10 mouse cellular contexts compared by ENCODE assay signal in the genomic region with DNA sequence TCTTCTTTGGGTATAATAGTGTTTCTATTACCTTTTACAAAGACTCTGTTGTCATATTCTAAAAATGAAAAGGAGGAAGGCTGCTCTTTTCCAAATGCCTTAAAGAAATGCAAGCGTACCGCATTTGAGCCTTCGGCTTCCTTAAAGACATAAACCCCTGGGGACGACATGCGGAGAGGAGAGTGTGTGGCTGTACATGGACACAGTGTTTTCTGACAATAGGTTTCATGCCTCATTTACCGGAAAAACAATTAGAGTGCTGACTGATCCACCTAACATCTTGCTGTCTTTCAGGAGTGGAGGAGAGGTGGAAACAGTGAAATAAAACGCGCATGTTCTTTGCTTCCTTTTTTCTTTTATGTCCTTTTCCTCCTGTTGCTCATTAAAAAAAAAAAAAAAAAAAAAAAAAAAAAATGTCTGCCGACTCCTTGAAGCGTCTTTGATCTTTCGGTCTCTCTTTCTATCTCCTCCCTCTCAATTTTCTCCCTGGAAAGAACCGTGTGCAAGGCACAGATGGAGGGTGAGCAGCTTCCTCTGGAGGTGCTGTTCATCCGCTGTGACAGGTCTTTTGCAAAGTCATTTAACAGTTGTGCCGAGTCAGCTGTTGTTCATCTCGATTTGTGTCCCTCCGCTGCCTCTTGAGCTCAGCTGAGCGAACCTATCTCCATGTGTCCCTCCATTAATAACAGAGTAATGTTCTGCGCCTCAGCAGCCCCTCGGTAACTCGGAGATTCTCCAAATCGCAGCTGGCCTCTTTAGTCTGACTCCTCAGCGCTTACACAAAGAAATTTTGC.
DNase-seq lines count a peak whose midpoint lies in the region; ATAC-seq lines count a peak whose summit lies in the region.
"Had no signal": no experiment of that assay in that cellular context is flagged by ENCODE, and none has a peak within 500 bp of the region (broad histone marks: within the 10 kb centered on the region; RNA-seq: fewer than 3 reads in every experiment).

No protein-coding gene starts in this region.

- intact Hi-C loops in left cerebral cortex, postnatal 25 days (cut with DNase I): no loop called here

- peaks cover 3% of the 10 kb centered on the region for H3K4me1 ChIP-seq in forebrain, embryonic 15.5 days
- H3K4me1 ChIP-seq in heart, embryonic 12.5 days (replicated peaks): no peaks in the 10 kb centered on the region
- H3K4me1 ChIP-seq in intestine, embryonic 15.5 days (replicated peaks): no peaks in the 10 kb centered on the region
- H3K4me1 ChIP-seq: heart, embryonic 13.5 days had no signal

- ATAC-seq in frontal cortex, adult (ENCODE audit: low TSS enrichment): peak; percentile 55; the same call in 1 of the 2 replicates
- peak; percentile 48; the same call in 1 of the 2 replicates for ATAC-seq in forebrain, embryonic 15.5 days (replicated peaks)
- no peak for ATAC-seq in heart, embryonic 12.5 days (ENCODE audit: insufficient number of reproducible peaks, low FRiP score)
- no peak for ATAC-seq in intestine, embryonic 15.5 days

- no peaks in the 10 kb centered on the region for H3K36me3 ChIP-seq in forebrain, embryonic 15.5 days
- H3K36me3 ChIP-seq in heart, embryonic 12.5 days: no peaks in the 10 kb centered on the region
- no peaks in the 10 kb centered on the region for H3K36me3 ChIP-seq in intestine, embryonic 15.5 days
- H3K36me3 ChIP-seq: heart, embryonic 13.5 days had no signal

- H3K27ac ChIP-seq in forebrain, embryonic 15.5 days (replicated peaks): no peak overlapping the region
- no peak overlapping the region for H3K27ac ChIP-seq in heart, embryonic 12.5 days (ENCODE audit: poor library complexity, severe bottlenecking)
- H3K27ac ChIP-seq in intestine, embryonic 15.5 days: no peak overlapping the region
- H3K27ac ChIP-seq: heart, embryonic 13.5 days had no signal

- H3K27me3 ChIP-seq in forebrain, embryonic 15.5 days: no peaks in the 10 kb centered on the region
- no peaks in the 10 kb centered on the region for H3K27me3 ChIP-seq in heart, embryonic 12.5 days (replicated peaks)
- H3K27me3 ChIP-seq in intestine, embryonic 15.5 days (replicated peaks): no peaks in the 10 kb centered on the region
- H3K27me3 ChIP-seq: heart, embryonic 13.5 days had no signal

- H3K9me3 ChIP-seq in forebrain, embryonic 15.5 days: no peaks in the 10 kb centered on the region
- H3K9me3 ChIP-seq in heart, embryonic 12.5 days (replicated peaks): no peaks in the 10 kb centered on the region
- H3K9me3 ChIP-seq in intestine, embryonic 15.5 days: no peaks in the 10 kb centered on the region
- H3K9me3 ChIP-seq: heart, embryonic 13.5 days had no signal

- 29% methylated on average over 22 of the region's 22 CpGs for WGBS in forebrain, embryonic 15.5 days
- 72% methylated on average over 22 of the region's 22 CpGs for WGBS in heart, embryonic 12.5 days
- WGBS in intestine, embryonic 15.5 days: 79% methylated on average over 22 of the region's 22 CpGs

- peak overlapping the region; percentile 41 for H3K4me2 ChIP-seq in forebrain, embryonic 15.5 days (replicated peaks)
- no peak overlapping the region for H3K4me2 ChIP-seq in heart, embryonic 12.5 days
- H3K4me2 ChIP-seq in intestine, embryonic 15.5 days (replicated peaks): no peak overlapping the region
- H3K4me2 ChIP-seq: heart, embryonic 13.5 days; lung, embryonic 14.5 days had no signal

- no peak for DNase-seq in frontal cortex, postnatal 25 days (ENCODE audit: low spot score in 2 of 2)
- DNase-seq in left cerebral cortex, postnatal 25 days (ENCODE audit: low spot score in 2 of 2): peak; percentile 11 to 15
- peak; percentile 72 for DNase-seq in retina, postnatal 1 day
- no peak for DNase-seq in lung, postnatal 36 days
- DNase-seq: lung, embryonic 14.5 days had no signal

- no peak overlapping the region; the same call in 1 of the 2 replicates for H3K9ac ChIP-seq in forebrain, embryonic 15.5 days (replicated peaks)
- no peak overlapping the region for H3K9ac ChIP-seq in heart, embryonic 12.5 days
- H3K9ac ChIP-seq in intestine, embryonic 15.5 days: no peak overlapping the region
- H3K9ac ChIP-seq: heart, embryonic 13.5 days; lung, embryonic 14.5 days had no signal

- peak overlapping the region; percentile 24 for H3K4me3 ChIP-seq in forebrain, embryonic 15.5 days
- no peak overlapping the region for H3K4me3 ChIP-seq in heart, embryonic 12.5 days
- H3K4me3 ChIP-seq in intestine, embryonic 15.5 days (replicated peaks): no peak overlapping the region
- H3K4me3 ChIP-seq: heart, embryonic 13.5 days had no signal

Comparison
In these comparisons a context has a peak if more than half of its experiments do, and no peak if none do; other contexts are left out.
1. ATAC-seq: peak in frontal cortex, adult (single experiment) and forebrain, embryonic 15.5 days (single experiment); none in heart, embryonic 12.5 days (single experiment) and intestine, embryonic 15.5 days (single experiment).
2. DNase-seq: peak in left cerebral cortex, postnatal 25 days (2 of 2) and retina, postnatal 1 day (single experiment); none in frontal cortex, postnatal 25 days (0 of 2) and lung, postnatal 36 days (single experiment).